Mouse (Mus musculus) neural tube, embryonic 12.5 days (tissue): ENCODE measurements around the gene Dgke. TPM values are rescaled to one million over a fixed set of nuclear protein-coding genes. Genes with fewer than 3 reads are reported as not detected.
"Not testable (repeated sequence)": the region's sequence is repeated elsewhere in the genome, so short reads cannot be mapped to it uniquely, and the experiment has no call there.

Experiments
- ATAC-seq: fragments of 200-750 bp; cut with Nextera tagmentation; 2 replicates; pipeline ENCODE4 v1.8.0; 2017; ENCODE audit warnings: low read depth, mild to moderate bottlenecking, moderate TSS enrichment, moderate library complexity; ENCODE audit not compliant: low FRiP score
- H3K27ac ChIP-seq: fragments of 300-500 bp; sonication (generic); 2 replicates; pipeline ENCODE4 v1.5.1; 2016
- H3K27me3 ChIP-seq: fragments of 300-500 bp; sonication (generic); replicated peaks from 2 replicates; pipeline ENCODE4 v1.6.1; 2016; ENCODE audit warnings: mild to moderate bottlenecking
- H3K36me3 ChIP-seq: fragments of 300-500 bp; sonication (generic); 2 replicates; pipeline ENCODE4 v1.6.1; 2016; ENCODE audit warnings: mild to moderate bottlenecking
- H3K4me1 ChIP-seq: fragments of 300-500 bp; sonication (generic); 2 replicates; pipeline ENCODE4 v1.6.1; 2016
- H3K4me2 ChIP-seq: fragments of 300-500 bp; sonication (generic); replicated peaks from 2 replicates; pipeline ENCODE4 v1.6.1; 2016; ENCODE audit warnings: mild to moderate bottlenecking
- H3K4me3 ChIP-seq: fragments of 300-500 bp; sonication (generic); 2 replicates; pipeline ENCODE4 v1.5.1; 2016
- H3K9ac ChIP-seq: fragments of 300-500 bp; sonication (generic); 2 replicates; pipeline ENCODE4 v1.6.1; 2016; ENCODE audit warnings: mild to moderate bottlenecking
- H3K9me3 ChIP-seq: fragments of 300-500 bp; sonication (generic); 2 replicates; pipeline ENCODE4 v1.6.1; 2016; ENCODE audit warnings: mild to moderate bottlenecking
- WGBS: fragments of 180-500 bp; shearing (Covaris S2); methylation state at CpG from one replicate; pipeline ENCODE4 v1.1.7; 2016; 5-methylcytosine and 5-hydroxymethylcytosine counted together
- polyA plus RNA-seq: library from polyadenylated mRNA; unstranded; fragments of >200 nt; fragmentation: Nextera tagmentation; extraction: Ambion mirVana; gene quantifications from 2 replicates; pipeline ENCODE4 v1.2.1, GENCODE M21; 2016

Gene Dgke
- polyA plus RNA-seq, 1 experiment from 2014 or later: 12.7 TPM

GRCm38 (mm10) chr11:88997343-88997742, 69.3 kb downstream of the Dgke start:
- not testable (repeated sequence) for H3K4me2 ChIP-seq, H3K4me1 ChIP-seq, H3K27ac ChIP-seq, H3K9me3 ChIP-seq, ATAC-seq, H3K4me3 ChIP-seq, H3K36me3 ChIP-seq, H3K9ac ChIP-seq
- H3K27me3 ChIP-seq: peaks cover 25% of the 10 kb centered on the region
- WGBS: 93% methylated on average over 5 of the region's 5 CpGs

GRCm38 (mm10) chr11:88996427-88996826, 70.2 kb downstream of the Dgke start:
- peaks cover 8% of the 10 kb centered on the region; the same call in 1 of the 2 replicates for H3K4me1 ChIP-seq
- H3K9ac ChIP-seq: no peak overlapping the region
- no peak for ATAC-seq
- H3K9me3 ChIP-seq: no peaks in the 10 kb centered on the region
- H3K4me2 ChIP-seq: no peak overlapping the region
- H3K27me3 ChIP-seq: peaks cover 25% of the 10 kb centered on the region
- 83% methylated on average over 7 of the region's 7 CpGs for WGBS
- H3K36me3 ChIP-seq: peaks cover 1% of the 10 kb centered on the region; the same call in 1 of the 2 replicates
- H3K27ac ChIP-seq: no peak overlapping the region
- H3K4me3 ChIP-seq: no peak overlapping the region

GRCm38 (mm10) chr11:88995616-88996015, 71.0 kb downstream of the Dgke start:
- Histone ChIP-seq H3K9me3 (no peaks in the 10 kb centered on the region), H3K36me3 (peaks cover 9% of the 10 kb centered on the region), H3K27ac (no peak overlapping the region), H3K9ac (no peak overlapping the region), H3K4me2 (no peak overlapping the region), H3K27me3 (peaks cover 25% of the 10 kb centered on the region), H3K4me3 (no peak overlapping the region), H3K4me1 (peaks cover 8% of the 10 kb centered on the region; the same call in 1 of the 2 replicates)
- no peak for ATAC-seq
- 92% methylated on average over 2 of the region's 2 CpGs for WGBS

- peaks cover 10% of the 10 kb centered on the region for H3K36me3 ChIP-seq
- no peak for ATAC-seq
- 91% methylated on average over 7 of the region's 7 CpGs for WGBS
These were observed 72.2 kb downstream of the Dgke start for GRCm38 (mm10) chr11:88994492-88994891.

GRCm38 (mm10) chr11:88993625-88994024, 73.0 kb downstream of the Dgke start:
- H3K27ac ChIP-seq: no peak overlapping the region
- ATAC-seq: no peak
- H3K36me3 ChIP-seq: peaks cover 14% of the 10 kb centered on the region
- no peak overlapping the region for H3K4me2 ChIP-seq
- no peak overlapping the region for H3K9ac ChIP-seq
- H3K4me3 ChIP-seq: no peak overlapping the region
- no peaks in the 10 kb centered on the region for H3K9me3 ChIP-seq
- 15% methylated on average over 5 of the region's 5 CpGs for WGBS
- H3K4me1 ChIP-seq: no peaks in the 10 kb centered on the region
- H3K27me3 ChIP-seq: peaks cover 6% of the 10 kb centered on the region; the same call in 1 of the 2 replicates

More at GRCm38 (mm10) chr11:88994492-88994891, 72.2 kb downstream of the Dgke start:
- Histone ChIP-seq H3K4me2 (no peak overlapping the region), H3K27me3 (peaks cover 14% of the 10 kb centered on the region), H3K9me3 (no peaks in the 10 kb centered on the region), H3K4me3 (no peak overlapping the region), H3K4me1 (peaks cover 6% of the 10 kb centered on the region; the same call in 1 of the 2 replicates), H3K9ac (no peak overlapping the region), H3K27ac (no peak overlapping the region)

GRCm38 (mm10) chr11:88993186-88993585, 73.5 kb downstream of the Dgke start:
- Histone ChIP-seq H3K4me2 (no peak overlapping the region), H3K4me3 (no peak overlapping the region), H3K27me3 (0 out of 2 replicates have a peak, but pooled peaks cover 2% of the 10 kb centered on the region), H3K36me3 (peaks cover 17% of the 10 kb centered on the region), H3K4me1 (no peaks in the 10 kb centered on the region), H3K9me3 (no peaks in the 10 kb centered on the region), H3K27ac (no peak overlapping the region), H3K9ac (no peak overlapping the region)
- WGBS: 51% methylated on average over 7 of the region's 7 CpGs
- ATAC-seq: no peak

- Histone ChIP-seq H3K9me3 (no peaks in the 10 kb centered on the region), H3K36me3 (peaks cover 43% of the 10 kb centered on the region), H3K27ac (no peak overlapping the region), H3K4me3 (no peak overlapping the region), H3K9ac (no peak overlapping the region), H3K4me2 (no peak overlapping the region), H3K27me3 (no peaks in the 10 kb centered on the region), H3K4me1 (no peaks in the 10 kb centered on the region)
- 74% methylated on average over 5 of the region's 5 CpGs for WGBS
- ATAC-seq: no peak
These were observed 77.1 kb downstream of the Dgke start for GRCm38 (mm10) chr11:88989530-88989929.

- H3K4me1 ChIP-seq: no peaks in the 10 kb centered on the region
- no peak for ATAC-seq
- peaks cover 49% of the 10 kb centered on the region for H3K36me3 ChIP-seq
- 81% methylated on average over 5 of the region's 5 CpGs for WGBS
- H3K4me3 ChIP-seq: no peak overlapping the region
- no peaks in the 10 kb centered on the region for H3K27me3 ChIP-seq
- H3K27ac ChIP-seq: no peak overlapping the region
- no peaks in the 10 kb centered on the region for H3K9me3 ChIP-seq
- no peak overlapping the region for H3K4me2 ChIP-seq
- no peak overlapping the region for H3K9ac ChIP-seq
These were observed 77.7 kb downstream of the Dgke start for GRCm38 (mm10) chr11:88988956-88989355.

- ATAC-seq: no peak
- no peaks in the 10 kb centered on the region for H3K27me3 ChIP-seq
- peaks cover 69% of the 10 kb centered on the region for H3K36me3 ChIP-seq
- H3K4me2 ChIP-seq: no peak overlapping the region
- H3K9ac ChIP-seq: no peak overlapping the region
- WGBS: 89% methylated on average over 10 of the region's 10 CpGs
- H3K4me3 ChIP-seq: no peak overlapping the region
- no peaks in the 10 kb centered on the region for H3K9me3 ChIP-seq
- H3K4me1 ChIP-seq: no peaks in the 10 kb centered on the region
- no peak overlapping the region for H3K27ac ChIP-seq
These were observed 80.0 kb downstream of the Dgke start for GRCm38 (mm10) chr11:88986616-88987015.

Other genes with a start within 250 kb of the Dgke start
- 23.7 and 24.0 TPM in 2 replicates for gene Akap1, start 202.3 kb downstream of the Dgke start, polyA plus RNA-seq
- gene Scpep1, start 111.4 kb downstream of the Dgke start, polyA plus RNA-seq: 34.1 and 37.6 TPM in 2 replicates
- gene Elobl, start 99.9 kb downstream of the Dgke start, polyA plus RNA-seq: not detected in 2 replicates
- 31.3 and 33.3 TPM in 2 replicates for gene Coil, start 96.6 kb downstream of the Dgke start, polyA plus RNA-seq
- gene Trim25, start 67.5 kb downstream of the Dgke start, polyA plus RNA-seq: 4.3 and 4.6 TPM in 2 replicates
- gene Gm525, start 7.0 kb upstream of the Dgke start, polyA plus RNA-seq: not detected in 2 replicates
- gene Nog, start 235.5 kb upstream of the Dgke start, polyA plus RNA-seq: 3.7 and 4.4 TPM in 2 replicates